Comparison of ENCODE assay signal across 11 mouse cellular contexts in genomic region chr2:151959274-151959673, GRCm38 (mm10). TPM values are rescaled to one million over a fixed set of nuclear protein-coding genes. Genes with fewer than 3 reads are reported as not detected.
A peak's percentile ranks its signal among the peaks of the same experiment; 100 is the strongest.
DNase-seq lines count a peak whose midpoint lies in the region; ATAC-seq and TF ChIP-seq lines count a peak whose summit lies in the region.
"Had no signal": no experiment of that assay in that cellular context is flagged by ENCODE, and none has a peak within 500 bp of the region (broad histone marks: within the 10 kb centered on the region; RNA-seq: fewer than 3 reads in every experiment).

No protein-coding gene starts in this region.

- peak; percentile 20; the same call in 1 of the 2 replicates for ATAC-seq in intestine, postnatal 0 days
- ATAC-seq in intestine, embryonic 16.5 days: no peak; the same call in 1 of the 2 replicates
- no peak for ATAC-seq in neural tube, embryonic 15.5 days (ENCODE audit: low FRiP score)
- no peak for ATAC-seq in hindbrain, embryonic 12.5 days (ENCODE audit: low FRiP score)
- ATAC-seq: forebrain, embryonic 15.5 days had no signal

- no peak for TF ChIP-seq CTCF in intestine, postnatal 0 days (IDR thresholded peaks at IDR 0.05; ENCODE audit: low read depth)

- no peaks in the 10 kb centered on the region for H3K4me1 ChIP-seq in intestine, postnatal 0 days (replicated peaks; ENCODE audit: control insufficient read depth, insufficient read depth, low read length)
- 0 out of 2 replicates have a peak, but pooled peaks cover 7% of the 10 kb centered on the region for H3K4me1 ChIP-seq in intestine, embryonic 16.5 days (ENCODE audit: control insufficient read depth, insufficient read depth, low read length)
- peaks cover 40% of the 10 kb centered on the region for H3K4me1 ChIP-seq in limb, embryonic 10.5 days
- peaks cover 6% of the 10 kb centered on the region for H3K4me1 ChIP-seq in neural tube, embryonic 15.5 days
- H3K4me1 ChIP-seq in hindbrain, embryonic 12.5 days: peaks cover 34% of the 10 kb centered on the region

- H3K27me3 ChIP-seq in intestine, postnatal 0 days (replicated peaks; ENCODE audit: control insufficient read depth, insufficient read depth, low read length): no peaks in the 10 kb centered on the region
- no peaks in the 10 kb centered on the region for H3K27me3 ChIP-seq in intestine, embryonic 16.5 days (replicated peaks; ENCODE audit: control insufficient read depth, insufficient read depth, low read length)
- 0 out of 2 replicates have a peak, but pooled peaks cover 5% of the 10 kb centered on the region for H3K27me3 ChIP-seq in limb, embryonic 10.5 days (ENCODE audit: low read depth, poor library complexity, severe bottlenecking)
- H3K27me3 ChIP-seq in neural tube, embryonic 15.5 days (replicated peaks): no peaks in the 10 kb centered on the region
- no peaks in the 10 kb centered on the region for H3K27me3 ChIP-seq in hindbrain, embryonic 12.5 days
- H3K27me3 ChIP-seq: forebrain, embryonic 15.5 days; hindbrain, embryonic 15.5 days had no signal

- peak; percentile 42 for DNase-seq in T-cell, adult 2 months (ENCODE audit: low spot score)
- DNase-seq in limb, embryonic 10.5 days (ENCODE audit: low spot score): peak; percentile 44
- peak; percentile 65 for DNase-seq in naive thymus-derived CD4-positive, alpha-beta T cell, adult 2 months (ENCODE audit: low read depth)
- no peak for DNase-seq in thymus, postnatal 25 days
- DNase-seq: cerebellum, adult 9-11 months had no signal

- H3K9me3 ChIP-seq in intestine, postnatal 0 days (ENCODE audit: control insufficient read depth): no peaks in the 10 kb centered on the region
- H3K9me3 ChIP-seq in intestine, embryonic 16.5 days (ENCODE audit: control insufficient read depth, low read length): no peaks in the 10 kb centered on the region
- no peaks in the 10 kb centered on the region for H3K9me3 ChIP-seq in limb, embryonic 10.5 days (replicated peaks)
- H3K9me3 ChIP-seq in neural tube, embryonic 15.5 days (replicated peaks): no peaks in the 10 kb centered on the region
- H3K9me3 ChIP-seq in hindbrain, embryonic 12.5 days (replicated peaks): no peaks in the 10 kb centered on the region
- H3K9me3 ChIP-seq: forebrain, embryonic 15.5 days; hindbrain, embryonic 15.5 days had no signal

- 24% methylated on average over 5 of the region's 5 CpGs for WGBS in intestine, postnatal 0 days
- WGBS in intestine, embryonic 16.5 days: 32% methylated on average over 5 of the region's 5 CpGs
- 34% methylated on average over 5 of the region's 5 CpGs for WGBS in limb, embryonic 10.5 days
- WGBS in neural tube, embryonic 15.5 days: 38% methylated on average over 5 of the region's 5 CpGs
- WGBS in hindbrain, embryonic 12.5 days: 25% methylated on average over 5 of the region's 5 CpGs

- H3K27ac ChIP-seq in intestine, postnatal 0 days (ENCODE audit: low read depth, low read length): no peak overlapping the region
- no peak overlapping the region for H3K27ac ChIP-seq in intestine, embryonic 16.5 days (ENCODE audit: low read length)
- H3K27ac ChIP-seq in limb, embryonic 10.5 days: no peak overlapping the region
- H3K27ac ChIP-seq in neural tube, embryonic 15.5 days (replicated peaks): no peak overlapping the region
- H3K27ac ChIP-seq in hindbrain, embryonic 12.5 days: no peak overlapping the region
- H3K27ac ChIP-seq: forebrain, embryonic 15.5 days; hindbrain, embryonic 15.5 days had no signal

- H3K36me3 ChIP-seq in intestine, postnatal 0 days (ENCODE audit: control insufficient read depth, insufficient read depth): no peaks in the 10 kb centered on the region
- no peaks in the 10 kb centered on the region for H3K36me3 ChIP-seq in intestine, embryonic 16.5 days (ENCODE audit: control insufficient read depth, insufficient read depth, low read length)
- H3K36me3 ChIP-seq in limb, embryonic 10.5 days: no peaks in the 10 kb centered on the region
- H3K36me3 ChIP-seq in neural tube, embryonic 15.5 days: no peaks in the 10 kb centered on the region
- H3K36me3 ChIP-seq in hindbrain, embryonic 12.5 days: no peaks in the 10 kb centered on the region
- H3K36me3 ChIP-seq: forebrain, embryonic 15.5 days; hindbrain, embryonic 15.5 days had no signal

- H3K4me3 ChIP-seq in intestine, postnatal 0 days (ENCODE audit: low read depth, low read length): no peak overlapping the region
- no peak overlapping the region for H3K4me3 ChIP-seq in intestine, embryonic 16.5 days (ENCODE audit: low read length)
- no peak overlapping the region for H3K4me3 ChIP-seq in limb, embryonic 10.5 days
- H3K4me3 ChIP-seq in neural tube, embryonic 15.5 days (replicated peaks): no peak overlapping the region
- no peak overlapping the region for H3K4me3 ChIP-seq in hindbrain, embryonic 12.5 days
- H3K4me3 ChIP-seq: forebrain, embryonic 15.5 days; hindbrain, embryonic 15.5 days had no signal

- H3K9ac ChIP-seq in intestine, postnatal 0 days (ENCODE audit: low read depth, low read length): no peak overlapping the region
- H3K9ac ChIP-seq in intestine, embryonic 16.5 days (ENCODE audit: low read depth, low read length): no peak overlapping the region
- no peak overlapping the region for H3K9ac ChIP-seq in neural tube, embryonic 15.5 days (replicated peaks)
- no peak overlapping the region for H3K9ac ChIP-seq in hindbrain, embryonic 12.5 days
- H3K9ac ChIP-seq: forebrain, embryonic 15.5 days; hindbrain, embryonic 15.5 days had no signal

- no peak overlapping the region for H3K4me2 ChIP-seq in intestine, postnatal 0 days (replicated peaks; ENCODE audit: low read depth)
- H3K4me2 ChIP-seq in intestine, embryonic 16.5 days (ENCODE audit: low read depth, low read length): no peak overlapping the region
- no peak overlapping the region for H3K4me2 ChIP-seq in neural tube, embryonic 15.5 days
- no peak overlapping the region for H3K4me2 ChIP-seq in hindbrain, embryonic 12.5 days (replicated peaks)
- H3K4me2 ChIP-seq: forebrain, embryonic 15.5 days; hindbrain, embryonic 15.5 days had no signal

RNA-seq across cellular contexts. Expression of gene Fam110a, which starts 20.7 kb away (rescaled TPM):
- polyA plus RNA-seq in intestine, postnatal 0 days (2015; fragmentation: Nextera tagmentation; extraction: Ambion mirVana): 14.5 and 14.9 TPM in 2 replicates
- 25.7 and 25.9 TPM in 2 replicates for polyA plus RNA-seq in intestine, embryonic 16.5 days (2015; fragmentation: Nextera tagmentation; extraction: Ambion mirVana)
- polyA plus RNA-seq in limb, embryonic 10.5 days (2016; fragmentation: Nextera tagmentation; extraction: Ambion mirVana): 35.0 and 37.9 TPM in 2 replicates
- polyA plus RNA-seq in neural tube, embryonic 15.5 days (2015; fragmentation: Nextera tagmentation; extraction: Ambion mirVana): 31.3 and 32.0 TPM in 2 replicates
- polyA plus RNA-seq in hindbrain, embryonic 12.5 days (2016; fragmentation: Nextera tagmentation; extraction: Ambion mirVana): 78.6 and 86.0 TPM in 2 replicates

RNA-seq across cellular contexts. Expression of gene Slc52a3, which starts 37.0 kb away (rescaled TPM):
- polyA plus RNA-seq in intestine, postnatal 0 days (2015; fragmentation: Nextera tagmentation; extraction: Ambion mirVana): 15.7 and 15.8 TPM in 2 replicates
- polyA plus RNA-seq in intestine, embryonic 16.5 days (2015; fragmentation: Nextera tagmentation; extraction: Ambion mirVana): 6.9 and 7.0 TPM in 2 replicates
- 0.77 and 1.3 TPM in 2 replicates for polyA plus RNA-seq in limb, embryonic 10.5 days (2016; fragmentation: Nextera tagmentation; extraction: Ambion mirVana)
- polyA plus RNA-seq in neural tube, embryonic 15.5 days (2015; fragmentation: Nextera tagmentation; extraction: Ambion mirVana): 1.4 and 1.7 TPM in 2 replicates
- 1.5 TPM in 2 replicates for polyA plus RNA-seq in hindbrain, embryonic 12.5 days (2016; fragmentation: Nextera tagmentation; extraction: Ambion mirVana)

RNA-seq across cellular contexts. Expression of gene Angpt4, which starts 48.3 kb away (rescaled TPM):
- 0.18 and 0.27 TPM in 2 replicates for polyA plus RNA-seq in intestine, postnatal 0 days (2015; fragmentation: Nextera tagmentation; extraction: Ambion mirVana)
- 0.89 and 1.0 TPM in 2 replicates for polyA plus RNA-seq in intestine, embryonic 16.5 days (2015; fragmentation: Nextera tagmentation; extraction: Ambion mirVana)
- 0.46 and 0.48 TPM in 2 replicates for polyA plus RNA-seq in limb, embryonic 10.5 days (2016; fragmentation: Nextera tagmentation; extraction: Ambion mirVana)
- polyA plus RNA-seq in neural tube, embryonic 15.5 days (2015; fragmentation: Nextera tagmentation; extraction: Ambion mirVana): 0.50 and 2.1 TPM in 2 replicates
- polyA plus RNA-seq in hindbrain, embryonic 12.5 days (2016; fragmentation: Nextera tagmentation; extraction: Ambion mirVana): 0.14 and 0.20 TPM in 2 replicates
- polyA plus RNA-seq: forebrain, embryonic 15.5 days had no signal
